Mouse (Mus musculus) adrenal gland (tissue): ENCODE data around the gene Hils1.

Source experiments
- intact Hi-C: fragments of 180-260 bp; cut with DNase I; formaldehyde crosslinking; loops from one replicate; pipeline ENCODE4 v1.15.1; 2025
- long read RNA-seq, 2 experiments: library from polyadenylated mRNA; unstranded; transcript quantifications; one replicate each; pipeline ENCODE4 v2.0.0; 2020; ENCODE audit warnings: borderline replicate concordance in 1 of 2; ENCODE audit not compliant: insufficient replicate concordance in 1 of 2

Hils1 gene
- long read RNA-seq, experiment 1 = 0 reads
- long read RNA-seq, experiment 2 = 0 reads

- intact Hi-C loops = no loop called here
Measured at GRCm38 (mm10) chr11:94967419-94967818, at the start of gene Hils1. Hils1 (plus strand) TSS chr11:94967593.

- intact Hi-C loops = no loop called here
Measured at GRCm38 (mm10) chr11:94917717-94918116, 49.7 kb upstream of the Hils1 start.

- intact Hi-C loops = no loop called here
Measured at GRCm38 (mm10) chr11:94920996-94921401, 46.4 kb upstream of the Hils1 start.

GRCm38 (mm10) chr11:94924977-94925376, 42.4 kb upstream of the Hils1 start:
- intact Hi-C loops = no loop called here

GRCm38 (mm10) chr11:94926431-94926830, 41.0 kb upstream of the Hils1 start:
- intact Hi-C loops = no loop called here

GRCm38 (mm10) chr11:94927771-94928291, 39.6 kb upstream of the Hils1 start:
- intact Hi-C loops = no loop called here

- intact Hi-C loops = no loop called here
Measured at GRCm38 (mm10) chr11:94928820-94929219, 38.6 kb upstream of the Hils1 start.

- intact Hi-C loops = no loop called here
Measured at GRCm38 (mm10) chr11:94929599-94929998, 37.8 kb upstream of the Hils1 start.

GRCm38 (mm10) chr11:94930151-94930550, 37.2 kb upstream of the Hils1 start:
- intact Hi-C loops = loop anchor here (10.0 kb wide), 1 partner anchor 195 kb away; no protein-coding TSS in a partner anchor

- intact Hi-C loops = loop anchor here (10.0 kb wide), 1 partner anchor 199 kb away; no protein-coding TSS in a partner anchor
Measured at GRCm38 (mm10) chr11:94933584-94933983, 33.8 kb upstream of the Hils1 start.

- intact Hi-C loops = loop anchor here (10.0 kb wide), 1 partner anchor 200 kb away; no protein-coding TSS in a partner anchor
Measured at GRCm38 (mm10) chr11:94934526-94934925, 32.9 kb upstream of the Hils1 start.

GRCm38 (mm10) chr11:94936045-94936444, 31.3 kb upstream of the Hils1 start, which contains the start of gene Col1a1:
Col1a1 (plus strand) TSS chr11:94936224.
- intact Hi-C loops = loop anchor here (5.0 to 10.0 kb wide), 2 partner anchors 171 to 201 kb away; no protein-coding TSS in a partner anchor

GRCm38 (mm10) chr11:94936851-94937295, 30.5 kb upstream of the Hils1 start:
- intact Hi-C loops = loop anchor here (1.0 to 10.0 kb wide), 3 partner anchors 71 to 202 kb away; no protein-coding TSS in a partner anchor

- intact Hi-C loops = loop anchor here (1.0 to 10.0 kb wide), 3 partner anchors 71 to 203 kb away; no protein-coding TSS in a partner anchor
Measured at GRCm38 (mm10) chr11:94937335-94937781, 30.0 kb upstream of the Hils1 start.

GRCm38 (mm10) chr11:94937787-94938186, 29.6 kb upstream of the Hils1 start:
- intact Hi-C loops = loop anchor here (1.0 to 10.0 kb wide), 3 partner anchors 71 to 203 kb away; no protein-coding TSS in a partner anchor

- intact Hi-C loops = loop anchor here (5.0 to 10.0 kb wide), 2 partner anchors 169 to 203 kb away; no protein-coding TSS in a partner anchor
Measured at GRCm38 (mm10) chr11:94938296-94938695, 29.1 kb upstream of the Hils1 start.

- intact Hi-C loops = loop anchor here (1.0 to 10.0 kb wide), 3 partner anchors 31 to 204 kb away; no protein-coding TSS in a partner anchor
Measured at GRCm38 (mm10) chr11:94939280-94939679, 28.1 kb upstream of the Hils1 start.

- intact Hi-C loops = no loop called here
Measured at GRCm38 (mm10) chr11:94941121-94941520, 26.3 kb upstream of the Hils1 start.

- intact Hi-C loops = no loop called here
Measured at GRCm38 (mm10) chr11:94941776-94942175, 25.6 kb upstream of the Hils1 start.

- intact Hi-C loops = no loop called here
Measured at GRCm38 (mm10) chr11:94942282-94943023, 24.9 kb upstream of the Hils1 start.

- intact Hi-C loops = no loop called here
Measured at GRCm38 (mm10) chr11:94943054-94943453, 24.3 kb upstream of the Hils1 start.

GRCm38 (mm10) chr11:94944295-94944694, 23.1 kb upstream of the Hils1 start:
- intact Hi-C loops = no loop called here
